Mouse (Mus musculus) kidney, postnatal 14 days (tissue): ENCODE measurements around the gene Zfp618.

Source experiments
- DNase-seq: peaks from one replicate; pipeline ENCODE4 v3.0.0; 2022; ENCODE audit warnings: mixed read lengths

Gene Zfp618

DNA sequence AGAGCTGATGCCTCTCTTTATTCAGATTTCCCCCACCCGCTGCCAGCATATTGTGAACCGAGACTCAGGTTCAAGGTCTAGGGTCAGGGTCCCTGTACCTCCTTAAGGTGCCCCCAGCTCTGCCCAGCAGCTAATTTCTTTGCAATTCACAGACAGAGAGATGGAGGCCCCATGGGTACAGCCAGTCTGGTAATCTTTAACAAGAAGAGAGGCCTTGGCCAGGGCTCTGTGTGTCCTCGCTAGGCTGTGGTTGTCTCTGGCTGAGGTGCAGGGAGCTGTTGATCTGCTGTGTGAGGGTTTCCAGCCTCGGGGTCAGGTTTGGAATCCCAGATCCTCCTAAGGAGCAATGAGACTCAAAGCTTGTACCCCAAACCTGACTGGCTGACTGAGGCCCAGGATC, 200.3 kb downstream of the Zfp618 start:
- peak; percentile 71 for DNase-seq

DNA sequence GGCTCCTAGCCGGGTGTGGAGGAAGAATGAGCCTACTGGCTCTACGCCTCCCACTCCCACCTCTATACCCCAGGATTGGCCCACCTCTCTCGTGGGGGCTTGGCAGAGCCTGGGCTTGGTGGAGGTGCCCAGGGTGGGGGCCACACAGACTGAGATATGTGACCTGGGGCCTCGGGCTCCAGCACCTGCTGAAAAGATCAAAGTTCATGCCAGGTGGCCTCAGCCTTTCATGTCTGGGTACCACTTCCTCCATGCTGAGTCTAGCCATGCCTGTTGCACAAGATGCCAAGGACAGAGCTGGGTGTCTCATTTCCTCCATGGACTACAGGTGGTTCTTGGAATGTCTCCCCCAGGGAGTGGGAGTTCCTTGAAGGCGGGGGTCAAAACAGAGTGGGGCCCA, 200.9 kb downstream of the Zfp618 start:
- no peak for DNase-seq

- peak; percentile 26 for DNase-seq
Measured at GRCm38 (mm10) chr4:63170061-63170460, 204.7 kb downstream of the Zfp618 start.

- peak; percentile 34 for DNase-seq
Measured at GRCm38 (mm10) chr4:63171122-63171521, 205.7 kb downstream of the Zfp618 start.

GRCm38 (mm10) chr4:63171969-63172685, 206.8 kb downstream of the Zfp618 start, which contains the start of gene Kif12:
TSS of gene Kif12 (minus strand) at chr4:63172131.
- DNase-seq: peak; percentile 89

GRCm38 (mm10) chr4:63181556-63181955, 216.2 kb downstream of the Zfp618 start:
- DNase-seq: peak; percentile 83

- DNase-seq: peak; percentile 23
Measured at GRCm38 (mm10) chr4:63186281-63186870, 221.0 kb downstream of the Zfp618 start.
